Mouse (Mus musculus): ENCODE measurements at regions not wholly inside any gene's neighbourhood (a gene's known extent, or its start where the extent isn't known, plus 50 kb on each side); places are given as distances from the start of the nearest gene placed in this dataset.
"Not testable (repeated sequence)": the region's sequence is repeated elsewhere in the genome, so short reads cannot be mapped to it uniquely, and the experiment has no call there.

DNA sequence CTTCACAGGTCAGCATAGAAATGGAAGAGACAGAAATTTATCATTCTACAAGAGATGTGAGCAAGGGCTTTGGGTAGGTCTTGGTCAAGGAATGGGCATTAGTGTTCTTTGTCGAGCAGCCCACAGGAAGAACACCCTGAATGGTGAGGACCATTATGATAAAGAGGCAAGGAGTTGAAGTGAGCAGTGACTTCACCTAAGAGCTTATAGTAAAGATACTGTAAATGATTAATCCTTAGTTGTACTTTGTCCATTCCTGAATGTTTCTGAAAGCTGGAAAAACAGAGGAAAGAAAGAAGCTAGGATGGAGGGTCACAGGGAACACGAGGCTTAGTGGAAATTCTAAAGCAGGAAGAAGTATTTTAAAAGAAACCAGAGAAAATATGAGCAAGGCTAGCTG, 956.9 kb downstream of the Defb40 start:
- DNase-seq (ENCODE audit: low spot score in 2 of 2): no peak

DNA sequence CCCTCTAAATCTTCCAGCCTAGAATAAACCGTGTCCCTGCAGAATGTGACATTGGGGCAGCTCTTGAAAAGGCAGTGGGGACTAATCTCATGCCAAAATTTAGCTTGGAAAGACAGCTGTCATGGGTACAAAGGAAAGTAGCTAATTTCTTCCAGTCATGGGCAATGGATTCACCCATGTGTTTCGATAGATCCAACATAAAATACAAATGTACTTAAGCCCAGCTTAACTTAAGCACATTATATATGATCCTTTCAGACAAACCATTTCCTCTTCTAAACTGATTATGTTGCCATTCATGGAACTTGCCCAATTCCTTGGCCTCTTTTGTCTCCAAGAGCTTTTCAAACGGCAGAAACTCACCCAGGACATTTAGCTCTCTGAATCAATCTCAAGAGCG, 970.5 kb downstream of the Defb40 start:
- DNase-seq (ENCODE audit: low spot score in 2 of 2): no peak

GRCm38 (mm10) chr8:18005660-18006059, 972.4 kb downstream of the Defb40 start:
- no peak for DNase-seq (ENCODE audit: low spot score in 2 of 2)

- no peak for DNase-seq (ENCODE audit: low spot score in 2 of 2)
These were observed 977.3 kb downstream of the Defb40 start for GRCm38 (mm10) chr8:18000750-18001149.

- DNase-seq (ENCODE audit: low spot score in 2 of 2): no peak
These were observed 993.3 kb downstream of the Defb40 start for GRCm38 (mm10) chr8:17984779-17985178.

- no peak for DNase-seq (ENCODE audit: low spot score in 2 of 2)
These were observed 1029.2 kb downstream of the Defb40 start for GRCm38 (mm10) chr8:17948848-17949247.

DNA sequence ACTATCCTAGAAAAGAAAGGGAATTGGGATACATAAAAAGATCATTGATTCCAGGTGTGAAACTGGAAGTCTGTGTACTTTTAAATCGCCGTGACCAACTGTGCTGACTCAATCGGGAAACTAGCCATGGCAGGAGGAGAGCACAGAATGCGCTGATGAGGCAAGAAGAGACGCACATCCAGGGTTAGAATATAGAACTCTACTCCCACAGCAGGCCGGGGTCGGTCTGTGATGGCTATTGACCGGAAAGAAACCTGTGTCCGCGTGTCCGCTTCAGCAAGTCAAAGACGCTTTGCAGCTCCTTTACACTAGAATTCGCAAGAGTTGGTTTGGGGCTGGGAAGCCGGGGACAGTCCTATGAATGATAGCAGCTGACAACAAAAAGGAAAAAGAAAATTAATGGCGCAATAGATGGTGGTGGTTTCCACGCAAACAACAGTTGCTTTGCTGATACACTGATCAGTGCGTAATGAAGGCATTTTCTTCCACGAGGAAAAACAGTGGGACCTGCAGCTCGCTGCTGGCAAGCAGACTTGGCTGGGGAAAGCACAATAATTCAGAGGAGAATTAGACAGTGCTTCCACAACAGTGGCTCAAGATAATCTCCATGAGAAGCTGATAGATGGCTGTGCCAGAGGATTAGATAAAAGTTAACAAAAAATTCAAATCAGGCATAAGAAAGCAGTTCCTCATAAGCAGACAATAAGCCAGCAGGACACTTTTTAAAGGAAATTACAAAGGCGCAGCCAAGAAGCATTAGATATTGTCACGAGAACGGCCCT, 1029.8 kb downstream of the Defb40 start:
- DNase-seq (ENCODE audit: low spot score in 2 of 2): no peak

DNA sequence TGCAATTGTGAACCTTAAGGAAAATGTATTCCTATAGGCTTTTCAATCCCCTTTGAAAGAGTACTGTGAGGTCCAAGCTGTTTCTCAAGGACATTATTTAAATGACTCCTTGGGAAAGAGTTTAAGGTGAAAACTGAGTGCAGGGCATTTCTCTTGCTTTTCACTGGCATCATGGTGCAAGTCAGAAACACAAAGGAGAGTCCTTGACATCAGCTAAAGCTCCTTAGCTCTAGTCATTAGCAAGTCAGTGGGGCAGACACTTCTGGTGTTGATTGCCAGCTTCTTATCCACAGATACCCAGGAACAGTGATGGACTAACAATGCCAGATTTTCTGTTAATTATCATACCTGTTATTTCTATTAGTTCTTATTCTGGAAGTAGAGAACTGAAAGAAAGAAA, 1043.4 kb downstream of the Defb40 start:
- DNase-seq (ENCODE audit: low spot score in 2 of 2): no peak

DNA sequence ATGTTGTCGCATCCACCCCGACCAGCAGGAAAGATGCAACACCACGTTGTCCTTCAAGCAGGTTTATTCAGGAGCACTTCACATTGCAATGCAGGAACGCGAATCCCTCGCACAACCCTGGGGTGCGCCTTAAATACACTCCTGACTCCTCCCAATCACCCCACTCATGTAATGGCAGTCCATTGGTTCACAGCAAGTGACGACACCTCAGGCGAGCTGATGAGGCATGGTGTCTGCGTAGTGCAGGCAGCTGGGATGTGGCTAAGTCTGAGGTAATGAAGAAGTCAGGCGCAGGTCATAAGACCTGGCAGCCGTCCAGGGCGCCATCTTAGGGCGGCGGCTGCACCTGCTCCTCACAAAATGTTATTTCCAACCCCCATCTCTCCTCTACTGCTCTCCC, 1068.7 kb downstream of the Defb40 start:
- no peak for DNase-seq (ENCODE audit: low spot score in 2 of 2)

DNA sequence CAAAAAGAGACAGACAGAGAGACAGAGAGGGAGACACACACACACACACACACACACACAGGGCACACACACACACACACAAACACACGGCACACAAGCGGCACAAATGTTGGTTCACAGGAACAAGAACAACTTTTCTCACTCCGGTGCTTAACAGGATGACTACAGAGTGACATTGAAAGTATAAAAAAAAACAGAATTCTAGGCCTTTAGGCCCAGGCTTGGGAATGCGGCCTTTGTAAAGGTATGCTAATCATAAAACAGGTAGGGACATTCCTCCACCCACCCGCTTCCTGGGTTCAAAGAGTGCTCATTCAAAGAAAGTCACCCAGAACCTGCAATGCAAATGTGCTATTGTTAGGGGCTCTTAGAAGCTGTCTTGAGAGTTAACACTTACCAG, 1089.5 kb downstream of the Defb40 start:
- not testable (repeated sequence) for DNase-seq (ENCODE audit: low spot score in 2 of 2)

- no peak for DNase-seq (ENCODE audit: low spot score in 2 of 2)
These were observed 1114.7 kb downstream of the Defb40 start for GRCm38 (mm10) chr8:17863388-17863787.
